Mouse (Mus musculus): Measurements from ENCODE around the gene Pitpnm2.

DNA sequence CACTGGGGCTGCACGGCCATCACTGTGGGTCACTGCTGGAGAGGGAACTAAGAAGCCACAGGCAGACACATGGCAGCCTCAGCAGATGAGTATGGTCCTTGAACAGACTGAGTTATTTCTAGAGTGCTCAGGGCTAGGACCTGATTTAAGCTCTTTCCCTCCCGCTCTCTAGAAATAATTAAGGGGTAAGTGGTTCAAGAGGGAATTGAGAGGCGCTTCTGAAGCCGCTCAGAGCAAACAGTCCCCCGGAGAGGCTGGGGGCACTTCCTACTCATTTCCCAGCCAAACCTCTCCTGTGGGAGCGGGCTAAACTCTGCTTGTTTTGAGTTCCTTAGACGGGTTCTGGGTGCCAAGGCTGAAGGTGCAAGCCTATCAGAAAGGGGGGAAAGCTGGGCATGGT lies 98.7 kb downstream of the Pitpnm2 start:
- TF ChIP-seq POLR2A (IDR thresholded peaks at IDR 0.05; ENCODE audit: low read depth, low read length) (no peak), CTCF (conservative IDR thresholded peaks at IDR 0.05; ENCODE audit: insufficient read depth, insufficient read length, low read depth, low read length) (no peak)
